Mouse (Mus musculus) retina, adult 2 months (tissue): ENCODE measurements around the gene Klk1b4.
"Not testable (repeated sequence)": the region's sequence is repeated elsewhere in the genome, so short reads cannot be mapped to it uniquely, and the experiment has no call there.

Source experiments
- DNase-seq: peaks from one replicate; pipeline ENCODE4 v3.0.0-alpha.2; 2012; ENCODE audit warnings: low read depth, low spot score

Gene Klk1b4

DNA sequence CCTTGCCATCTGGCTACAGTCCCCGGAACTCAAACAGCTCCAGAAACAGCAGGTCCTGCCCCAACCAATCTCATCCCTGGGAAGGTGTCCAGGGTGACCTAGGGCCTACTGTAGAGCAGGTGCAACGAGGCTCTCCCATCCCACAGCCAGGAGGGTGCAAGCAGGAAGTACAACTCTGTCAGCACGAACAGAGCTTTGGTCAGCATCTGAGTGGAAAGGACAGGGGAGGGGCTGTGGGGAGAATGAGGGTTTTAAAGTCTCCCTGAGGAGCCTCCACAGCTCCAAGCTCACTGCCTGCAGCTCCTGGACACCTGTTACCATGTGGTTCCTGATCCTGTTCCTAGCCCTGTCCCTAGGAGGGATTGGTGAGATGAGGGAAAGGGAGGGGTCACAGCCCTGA is at the start of gene Klk1b4:
Gene Klk1b4 (plus strand): TSS at position 301 of the 400 bp plus-strand sequence.
- not testable (repeated sequence) for DNase-seq

DNA sequence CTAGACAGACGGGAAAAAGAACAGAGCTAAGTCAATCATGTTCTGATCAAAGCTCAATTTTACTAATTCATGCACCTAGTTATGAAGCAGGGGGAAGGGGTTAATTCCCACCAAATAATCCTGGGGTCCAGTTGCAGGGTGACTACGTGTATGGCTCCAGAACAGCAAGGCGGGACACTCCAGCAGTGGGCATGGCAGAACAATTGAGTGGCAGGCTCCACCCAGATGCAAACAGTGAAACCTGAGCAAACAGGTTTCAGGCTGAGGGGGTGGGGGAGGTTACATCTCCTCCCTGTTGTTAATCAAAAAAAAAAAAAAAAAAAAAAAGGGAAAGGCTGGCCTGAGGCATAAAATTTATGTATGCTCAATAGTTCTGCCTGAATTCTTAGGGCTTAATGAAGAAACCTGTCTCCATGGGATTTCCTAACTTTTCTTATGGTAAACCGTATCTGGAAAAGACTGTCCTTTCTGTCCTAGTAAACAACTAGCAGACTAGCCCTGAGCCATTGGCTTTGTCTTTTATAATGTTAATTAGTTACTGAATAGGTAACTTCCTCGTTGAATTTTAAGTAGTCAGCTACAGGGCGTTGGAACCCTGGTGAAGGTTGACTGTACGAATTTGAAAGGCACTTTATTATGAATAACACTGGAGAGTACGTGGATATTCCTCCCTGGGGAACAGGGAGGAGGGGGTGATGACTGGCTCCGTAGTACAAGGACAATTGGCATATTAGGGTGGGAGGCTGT is 27.8 kb upstream of the Klk1b4 start:
- no peak for DNase-seq

DNA sequence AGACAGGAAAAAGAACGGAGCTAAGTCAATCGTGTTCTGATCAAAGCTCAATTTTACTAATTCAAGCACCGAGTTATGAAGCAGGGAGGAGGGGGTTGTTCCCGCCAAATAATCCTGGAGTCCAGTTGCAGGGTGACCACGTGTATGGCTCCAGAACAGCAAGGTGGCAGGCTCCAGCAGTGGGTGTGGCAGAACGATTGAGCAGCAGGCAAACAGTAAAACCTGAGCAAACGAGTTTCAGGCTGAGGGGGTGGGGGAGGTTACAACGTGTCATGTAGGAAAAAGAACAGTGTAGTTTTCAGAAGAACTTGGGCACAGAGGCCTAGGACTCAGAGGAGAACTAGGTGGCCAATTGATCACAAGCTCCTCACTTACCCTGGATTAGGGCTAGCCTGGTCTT is 20.7 kb upstream of the Klk1b4 start:
- not testable (repeated sequence) for DNase-seq

DNA sequence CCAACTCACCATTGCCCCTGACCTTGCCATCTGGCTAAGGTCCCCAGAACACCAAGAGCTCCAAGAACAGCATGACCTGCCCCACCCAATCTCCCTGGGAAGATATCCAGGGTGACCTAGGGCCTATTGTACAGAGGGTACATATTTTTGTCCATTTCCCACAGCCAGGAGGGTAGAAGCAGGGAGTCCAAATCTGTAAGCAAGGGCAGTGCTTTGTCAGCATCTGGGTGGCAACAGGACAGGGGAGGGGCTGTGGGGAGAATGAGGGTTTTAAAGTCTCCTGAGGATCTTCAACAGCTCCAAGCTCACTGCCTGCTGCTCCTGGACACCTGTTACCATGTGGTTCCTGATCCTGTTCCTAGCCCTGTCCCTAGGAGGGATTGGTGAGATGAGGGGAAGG is 19.3 kb upstream of the Klk1b4 start, which contains the start of gene Klk1b24:
Gene Klk1b24 (plus strand): TSS at position 301 of the 400 bp plus-strand sequence.
- not testable (repeated sequence) for DNase-seq

DNA sequence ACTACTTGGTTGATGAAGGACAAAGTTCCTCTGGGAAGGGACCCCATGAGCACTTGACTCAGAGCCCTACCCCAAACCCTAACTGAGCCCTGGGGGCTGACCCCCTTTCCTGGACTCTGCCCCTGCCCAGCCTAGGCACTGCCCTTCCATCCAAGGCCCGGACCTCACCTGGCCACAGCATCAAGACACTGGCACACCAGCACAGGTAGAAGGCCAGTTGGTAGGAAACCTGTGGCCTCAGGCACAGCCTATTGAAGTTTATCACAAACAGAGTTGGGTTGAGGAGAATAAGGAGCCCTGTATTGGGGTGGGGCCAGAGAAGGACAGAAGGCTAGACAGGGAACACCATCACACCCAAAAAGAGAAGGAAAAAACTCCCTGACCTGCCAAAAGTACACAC is 13.8 kb upstream of the Klk1b4 start:
- DNase-seq: not testable (repeated sequence)

DNA sequence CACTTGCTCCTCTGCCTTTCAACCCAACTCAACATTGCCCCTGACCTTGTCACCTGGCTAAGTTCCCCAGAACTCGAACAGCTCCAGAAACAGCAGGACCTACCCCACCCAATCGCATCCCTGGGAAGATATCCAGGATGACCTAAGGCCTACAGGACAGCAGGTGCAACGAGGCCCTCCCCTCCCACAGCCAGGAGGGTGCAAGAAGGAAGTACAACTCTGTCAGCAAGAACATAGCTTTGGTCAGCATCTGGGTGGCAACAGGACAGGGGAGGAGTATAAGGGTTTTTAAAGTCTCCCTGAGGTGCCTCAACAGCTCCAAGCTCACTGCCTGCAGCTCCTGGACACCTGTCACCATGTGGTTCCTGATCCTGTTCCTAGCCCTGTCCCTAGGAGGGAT is 9.3 kb upstream of the Klk1b4 start, which contains the start of gene Klk1b3:
Gene Klk1b3 (plus strand): TSS at position 301 of the 400 bp plus-strand sequence.
- DNase-seq: no peak

DNA sequence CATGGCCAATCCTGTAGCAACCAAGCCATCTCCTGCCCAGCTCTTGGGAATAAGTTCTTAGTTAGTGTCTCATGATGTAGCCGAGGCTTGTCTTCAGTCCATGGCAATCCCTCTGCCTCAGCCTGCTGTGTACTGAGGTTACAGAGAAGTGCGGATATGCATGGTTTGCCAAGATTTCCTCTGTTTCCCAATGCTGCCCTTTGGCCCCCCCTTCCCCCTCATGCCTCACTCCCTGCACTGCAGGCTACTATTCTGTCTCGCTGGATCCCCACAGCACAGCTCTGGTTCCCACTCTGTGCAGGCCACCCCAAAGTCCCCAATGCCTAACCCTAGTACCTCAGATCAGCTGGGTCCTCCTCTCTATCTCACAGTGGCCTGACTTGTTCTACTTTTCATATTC is 1.1 kb downstream of the Klk1b4 start:
- DNase-seq: no peak

DNA sequence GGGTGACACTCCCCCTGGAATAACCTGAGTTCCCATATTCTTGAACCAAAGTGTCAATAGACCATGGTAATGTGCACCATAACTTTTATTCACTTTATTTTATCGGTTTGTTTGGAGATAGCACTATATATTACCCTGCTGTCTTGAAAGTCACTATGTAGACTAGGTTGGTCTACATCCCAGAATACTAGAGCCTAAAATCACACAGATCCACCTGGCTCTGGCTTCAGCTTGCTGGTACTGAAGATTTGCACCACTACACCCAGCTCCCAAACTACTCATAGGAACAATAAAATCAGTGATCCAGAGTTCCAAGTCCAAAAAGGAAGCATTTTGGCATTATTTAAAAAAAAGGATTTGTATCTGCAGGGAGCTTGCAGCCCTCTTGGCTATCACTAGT is 8.4 kb downstream of the Klk1b4 start, which contains the start of gene Klk1b5:
Gene Klk1b5 (plus strand): TSS at position 301 of the 400 bp plus-strand sequence.
- no peak for DNase-seq

DNA sequence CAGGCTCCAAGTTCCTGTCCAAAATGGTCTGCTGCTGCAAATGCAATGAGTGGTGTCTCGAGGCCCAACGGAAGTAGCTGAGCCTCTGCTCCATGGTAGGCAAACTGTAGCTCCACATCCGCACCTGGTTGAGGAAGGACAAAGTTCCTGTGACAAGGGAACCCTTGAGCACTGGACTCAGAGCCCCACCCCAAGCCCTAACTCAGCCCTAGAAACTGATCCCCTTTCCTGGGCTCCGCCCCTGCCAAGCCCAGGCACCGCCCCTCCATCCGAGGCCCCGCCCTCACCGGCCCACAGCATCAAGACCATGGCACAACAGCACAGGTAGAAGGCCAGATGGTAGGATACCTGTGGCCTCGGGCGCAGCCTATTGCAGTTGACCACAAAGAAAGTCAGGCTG is 14.4 kb downstream of the Klk1b4 start:
- DNase-seq: not testable (repeated sequence)

DNA sequence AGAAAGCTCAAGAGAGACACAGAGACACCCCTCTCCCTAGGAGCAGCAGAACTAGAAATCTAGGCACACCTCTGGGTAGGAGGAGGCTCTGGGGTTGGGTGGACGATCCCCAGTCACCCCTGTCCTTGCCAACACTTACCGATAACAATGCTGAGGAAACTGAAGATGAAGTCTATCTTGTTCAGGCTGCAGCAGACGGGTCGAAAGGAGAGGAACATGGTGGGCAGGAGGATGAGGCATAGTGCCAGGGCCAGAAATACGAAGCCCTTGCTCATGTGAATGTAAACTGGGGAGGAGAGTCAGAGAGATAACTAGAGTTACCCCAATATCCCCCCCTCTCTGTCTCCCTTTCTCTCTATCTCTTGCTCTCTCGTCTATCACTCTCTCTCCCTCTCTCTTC is 15.1 kb downstream of the Klk1b4 start:
- not testable (repeated sequence) for DNase-seq

DNA sequence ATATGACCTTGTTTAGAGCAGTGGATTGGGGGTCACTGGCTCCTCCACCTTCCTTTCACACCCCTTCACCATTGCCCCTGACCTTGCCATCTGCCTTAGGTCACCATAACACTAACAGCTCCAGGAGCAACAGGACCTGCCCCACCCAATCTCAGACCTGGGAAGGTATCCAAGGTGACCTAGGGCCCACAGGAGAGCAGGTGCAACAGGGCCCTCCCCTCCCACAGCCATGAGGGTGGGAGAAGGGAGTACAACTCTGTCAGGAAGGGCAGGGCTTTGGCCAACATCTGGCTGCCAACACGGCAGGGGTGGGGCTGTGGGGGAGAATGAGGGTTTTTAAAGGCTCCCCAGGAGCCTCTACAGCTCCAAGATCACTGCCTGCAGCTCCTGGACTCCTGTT is 17.8 kb downstream of the Klk1b4 start, which contains the start of gene Klk1:
Gene Klk1 (plus strand): TSS at position 285 of the 400 bp plus-strand sequence.
- no peak for DNase-seq

DNA sequence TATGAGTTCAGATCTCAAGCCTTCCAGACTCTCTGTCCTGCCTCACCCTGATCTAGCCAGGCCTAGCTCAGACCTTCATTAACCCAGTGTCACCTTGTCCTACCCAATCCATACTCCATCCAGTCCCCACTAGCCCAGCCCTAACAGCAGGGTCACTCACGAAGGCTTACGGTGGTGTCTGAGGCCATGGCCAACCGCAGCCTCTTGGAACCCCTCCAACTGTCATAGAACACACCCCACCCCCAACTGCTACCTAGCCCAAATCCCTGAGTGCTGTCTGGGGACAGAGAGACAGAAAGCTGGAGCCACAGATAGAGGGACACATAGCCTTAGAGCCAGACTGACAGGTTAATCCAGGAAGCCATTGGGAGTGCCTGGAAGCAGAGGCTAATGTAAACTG is 28.7 kb downstream of the Klk1b4 start, which contains the start of gene Gm36864:
Gene Gm36864 (plus strand): TSS at position 269 of the 400 bp plus-strand sequence.
- no peak for DNase-seq

DNA sequence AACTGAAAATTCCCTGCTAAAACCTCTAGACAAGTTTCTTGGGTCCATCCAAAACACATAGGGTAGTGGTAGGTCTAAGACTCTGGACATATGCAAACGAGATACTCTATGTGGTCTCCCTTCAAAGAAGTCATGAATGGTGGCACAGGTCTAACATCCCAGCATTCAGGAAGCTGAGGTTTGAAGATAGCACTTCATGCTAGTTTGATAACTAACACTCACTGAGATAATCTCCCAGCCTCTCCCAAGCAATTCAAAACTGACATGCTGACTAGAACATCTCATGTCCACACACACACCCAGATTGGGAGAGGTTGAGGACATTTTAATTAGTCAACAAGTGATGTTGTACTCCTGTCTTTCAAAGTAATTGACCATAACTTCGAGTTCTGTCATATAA is 32.7 kb downstream of the Klk1b4 start:
- DNase-seq: no peak

DNA sequence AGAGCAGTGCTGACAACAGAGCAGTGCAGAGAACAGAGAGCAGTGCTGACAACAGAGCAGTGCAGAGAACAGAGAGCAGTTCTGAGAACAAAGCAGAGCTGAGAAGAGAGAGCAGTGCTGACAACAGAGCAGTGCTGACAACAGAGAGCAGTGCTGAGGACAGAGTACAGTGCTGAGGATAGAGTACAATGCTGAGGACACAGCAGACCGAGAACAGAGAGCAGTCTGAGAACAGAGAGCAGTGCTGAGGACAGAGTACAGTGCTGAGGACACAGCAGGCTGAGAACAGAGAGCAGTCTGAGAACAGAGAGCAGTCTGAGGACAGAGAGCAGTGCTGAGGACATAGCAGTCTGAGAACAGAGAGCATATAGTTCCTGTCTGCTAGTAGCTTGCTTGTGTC is 33.5 kb downstream of the Klk1b4 start:
- no peak for DNase-seq

DNA sequence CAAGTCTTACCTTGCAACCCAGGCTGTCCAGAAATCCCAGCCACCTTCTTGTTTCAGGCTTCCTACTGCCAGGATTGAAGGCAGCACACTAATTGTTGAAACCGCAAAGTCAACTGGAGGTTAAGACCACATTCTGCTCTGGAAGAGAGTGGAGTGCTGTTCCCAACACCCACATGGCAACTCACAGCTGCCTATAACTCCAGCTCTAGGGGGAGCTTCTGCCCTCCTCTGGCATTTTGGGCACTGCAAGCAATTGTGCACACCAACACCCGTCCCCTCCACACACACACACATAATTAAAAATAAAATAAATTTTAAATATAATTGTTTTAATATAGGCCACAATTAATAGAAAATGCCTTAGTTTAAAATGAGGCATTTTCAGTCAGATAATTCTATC is 33.9 kb downstream of the Klk1b4 start:
- DNase-seq: no peak

DNA sequence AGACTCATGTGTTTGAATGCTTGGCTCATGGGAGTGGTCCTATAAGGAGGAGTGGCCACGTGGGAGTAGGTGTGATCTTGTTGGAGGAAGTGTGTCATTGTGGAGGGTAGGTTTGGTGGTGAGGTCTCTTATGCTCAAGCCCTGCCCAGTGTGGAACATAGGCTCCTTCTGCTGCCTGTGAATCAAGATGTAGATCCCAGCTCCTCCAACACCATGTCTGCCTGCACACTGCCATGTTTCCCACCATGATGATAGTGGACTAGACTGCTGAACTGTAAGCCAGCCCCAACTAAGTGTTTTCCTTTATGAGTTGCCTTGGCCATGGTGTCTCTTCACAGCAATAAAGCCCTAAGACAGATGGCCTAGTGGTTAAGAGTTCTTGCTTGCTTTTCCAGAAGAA is 36.8 kb downstream of the Klk1b4 start:
- DNase-seq: no peak

DNA sequence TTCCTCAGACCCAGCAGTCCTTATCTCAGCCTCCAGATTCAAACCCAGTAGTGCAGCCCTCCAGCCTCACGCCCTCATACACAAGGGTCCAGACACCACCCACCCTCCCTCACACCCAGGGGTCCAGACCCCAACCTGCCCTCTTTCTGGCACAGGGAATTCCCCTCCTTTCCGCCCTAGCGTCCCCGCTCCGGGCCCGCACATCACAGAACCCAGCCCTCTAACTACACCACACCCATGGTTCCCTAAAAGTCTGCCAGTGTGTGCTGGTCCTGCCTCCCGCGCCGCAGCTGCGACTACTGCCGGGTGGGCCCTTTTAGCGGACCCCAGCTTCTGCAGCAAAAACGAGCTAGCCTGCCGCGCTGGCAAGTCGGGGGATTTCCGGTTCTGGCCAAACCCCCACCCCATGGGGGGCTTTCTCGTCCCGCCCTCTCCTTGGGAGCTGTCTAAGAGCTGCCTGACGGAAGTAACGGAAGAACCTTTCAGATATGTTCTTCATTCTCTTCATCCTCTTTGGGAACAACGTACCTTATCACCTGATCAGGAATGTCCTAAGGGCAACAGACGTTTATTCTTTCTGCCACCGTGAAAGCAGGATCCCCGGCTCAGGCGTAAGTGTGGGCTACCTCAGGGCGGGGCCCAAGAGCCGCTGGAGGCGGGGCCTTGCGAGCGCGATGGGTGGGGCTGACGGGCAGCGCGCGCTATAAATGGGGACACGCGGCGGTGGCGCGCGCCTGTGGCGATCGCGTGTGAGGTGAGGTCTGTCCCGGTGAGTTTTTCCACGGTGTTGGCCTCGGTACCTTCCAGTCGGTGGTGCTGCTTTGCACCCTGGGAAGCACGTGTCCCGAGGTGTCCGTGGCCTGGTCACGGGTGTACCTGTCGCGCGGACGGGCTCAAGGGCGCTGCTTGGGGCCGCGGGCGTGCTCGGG is 39.1 kb downstream of the Klk1b4 start, which contains the start of the genes 1700028J19Rik and 2410002F23Rik:
Gene 1700028J19Rik (minus strand): TSS at position 641 of the 929 bp plus-strand sequence.
Gene 2410002F23Rik (plus strand): TSS at position 668 of the 929 bp plus-strand sequence.
- peak; percentile 89 for DNase-seq

DNA sequence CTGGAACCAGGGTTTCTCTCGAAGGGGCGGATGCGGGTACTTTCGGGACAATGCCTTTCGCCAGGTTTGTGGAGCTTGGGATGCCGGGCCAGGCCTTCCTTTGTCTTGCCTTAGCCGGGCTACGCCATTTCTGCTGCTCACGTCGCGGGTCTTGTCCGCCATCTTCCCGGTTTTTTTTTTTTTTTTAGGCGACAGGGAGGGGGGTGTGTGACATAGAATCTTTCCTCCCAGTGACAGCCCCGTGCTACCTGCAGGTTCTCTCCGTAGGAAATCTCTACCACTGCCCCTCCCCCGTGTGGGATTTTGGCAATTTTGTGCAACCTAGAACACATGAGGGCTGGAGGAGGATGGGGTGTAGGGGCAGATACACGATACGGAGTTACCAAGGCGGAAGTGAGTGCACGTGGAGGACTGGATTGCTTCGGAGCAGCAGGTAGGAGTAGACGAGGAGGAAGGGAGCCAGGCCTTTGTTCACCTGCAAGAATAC is 39.8 kb downstream of the Klk1b4 start:
- DNase-seq: no peak

DNA sequence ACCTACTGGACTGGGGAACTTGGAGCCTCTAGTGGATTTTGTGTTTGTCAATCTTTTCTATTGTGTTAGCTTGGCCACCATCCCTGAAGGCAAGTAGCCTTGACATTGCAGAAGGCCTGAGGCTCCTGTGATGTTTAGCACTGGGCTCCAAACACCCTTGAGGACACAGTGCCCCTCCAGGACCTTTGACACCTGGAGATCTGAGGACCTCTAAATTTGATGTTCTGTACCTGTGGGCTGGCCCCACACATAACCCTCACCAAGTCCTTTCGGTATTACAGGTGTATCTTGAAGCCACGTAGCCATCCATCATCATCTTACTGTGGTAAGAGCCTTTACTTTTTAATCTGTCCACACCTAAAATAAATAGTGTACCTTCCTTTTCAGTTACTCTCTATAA is 40.7 kb downstream of the Klk1b4 start:
- no peak for DNase-seq

DNA sequence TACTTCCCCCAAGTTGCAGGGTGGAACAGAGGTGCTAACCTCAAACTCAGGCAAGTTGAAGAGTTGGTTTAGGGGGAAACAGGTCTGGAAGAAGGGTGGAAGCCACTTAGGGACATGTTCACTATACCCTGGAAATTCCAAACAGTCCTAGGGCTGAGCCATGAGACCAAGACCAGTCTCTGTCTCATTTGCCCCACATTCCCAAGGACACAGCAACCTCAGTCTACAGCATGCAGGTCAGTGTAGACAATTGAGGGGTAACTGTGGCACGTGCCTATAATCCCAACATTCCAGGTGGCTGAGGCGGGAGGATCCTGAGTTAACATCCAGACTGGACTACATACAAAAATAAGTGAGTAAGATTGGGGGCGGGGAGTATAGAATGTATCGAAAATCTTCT is 42.0 kb downstream of the Klk1b4 start:
- DNase-seq: no peak

DNA sequence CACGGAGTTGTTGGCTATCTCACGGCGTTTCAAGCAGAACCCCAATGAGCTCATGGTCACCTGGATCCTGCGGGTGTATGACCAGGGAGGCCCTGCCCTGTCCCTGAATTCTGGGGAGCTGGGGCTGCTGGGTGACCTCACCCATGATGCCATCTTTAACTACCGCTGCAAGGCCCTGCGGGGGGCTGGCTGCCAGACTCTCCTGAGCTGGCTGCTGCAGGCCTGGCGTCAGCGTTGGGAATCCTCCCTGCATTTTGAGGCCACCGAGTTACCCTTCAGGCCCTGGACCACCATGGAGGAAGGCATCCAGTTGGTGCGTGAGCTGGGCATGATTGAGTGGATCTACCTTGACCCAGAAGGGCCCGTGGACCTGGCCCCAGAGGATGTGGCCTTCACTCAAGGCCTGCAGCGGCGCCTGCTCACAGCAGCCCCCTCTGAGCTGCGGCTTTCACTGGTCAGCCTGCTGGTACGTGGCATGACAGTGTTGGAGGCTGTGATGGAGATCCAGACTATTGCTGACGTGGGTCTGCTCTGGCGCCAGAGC is 43.6 kb downstream of the Klk1b4 start:
- DNase-seq: not testable (repeated sequence)
